Mouse (Mus musculus): Measurements from ENCODE around the gene Efnb2. TPM values are rescaled to one million over a fixed set of nuclear protein-coding genes. Genes with fewer than 3 reads are reported as not detected.
A peak's percentile ranks its signal among the peaks of the same experiment; 100 is the strongest.

Efnb2 gene
- polyA plus RNA-seq, 1 experiment, result 12.4 TPM

DNA sequence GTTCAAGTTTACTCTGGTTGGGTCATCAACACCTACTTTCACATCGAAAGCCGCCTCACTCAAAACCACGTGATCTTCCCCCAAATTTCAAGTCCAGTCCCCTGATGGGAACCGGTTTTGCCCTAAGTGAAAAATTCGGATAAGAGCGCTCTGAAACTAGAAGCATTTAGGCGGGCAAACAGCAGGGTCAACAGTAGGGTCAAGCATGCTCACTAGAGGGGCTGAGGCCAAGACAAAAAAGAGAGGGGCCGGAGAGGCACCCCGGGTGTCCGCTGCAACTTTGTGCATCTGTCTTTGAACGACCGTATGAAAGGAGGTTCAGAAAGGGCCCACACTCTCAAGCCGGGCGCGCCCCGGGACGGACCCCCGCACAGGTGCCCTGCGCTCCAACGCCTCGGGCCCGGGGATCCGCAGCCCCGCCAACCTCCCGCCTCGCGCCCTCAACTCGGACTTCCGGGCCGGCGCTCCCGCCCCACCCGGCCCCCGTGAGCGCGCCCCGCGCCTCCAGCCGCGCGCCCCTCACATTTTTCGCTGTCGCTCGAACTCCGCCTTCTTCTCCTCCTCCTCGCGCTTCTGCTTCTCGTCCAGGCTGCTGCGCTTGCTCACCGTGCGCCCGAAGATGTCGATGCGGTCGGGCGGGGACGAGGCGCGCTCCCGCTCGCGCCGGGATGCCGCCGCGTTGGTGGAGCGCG is 28.6 kb upstream of the Efnb2 start:
- DNase-seq (ENCODE audit: low read depth in 1 of 2, low spot score in 2 of 2), result peak; percentile 26 to 59
- Histone ChIP-seq H3K27me3 (ENCODE audit: control insufficient read depth, insufficient read depth, low read length) (no peaks in the 10 kb centered on the region), H3K27ac (ENCODE audit: insufficient read depth, low read length) (peak overlapping the region; percentile 91), H3K36me3 (ENCODE audit: control insufficient read depth, insufficient read depth, low read length) (no peaks in the 10 kb centered on the region), H3K4me1 (ENCODE audit: control insufficient read depth, insufficient read depth, insufficient read length) (peaks cover 15% of the 10 kb centered on the region), H3K4me3 (ENCODE audit: extremely low read depth, insufficient read depth, insufficient read length) (peak overlapping the region; percentile 100)
- under 1% methylated on average over 68 of the region's 68 CpGs for WGBS
- TF ChIP-seq CTCF (IDR thresholded peaks at IDR 0.05; ENCODE audit: extremely low read depth, insufficient read depth, insufficient read length, insufficient replicate concordance) (no peak), POLR2A (IDR thresholded peaks at IDR 0.05; ENCODE audit: low read depth, low read length) (no peak; the same call in 1 of the 2 replicates)

DNA sequence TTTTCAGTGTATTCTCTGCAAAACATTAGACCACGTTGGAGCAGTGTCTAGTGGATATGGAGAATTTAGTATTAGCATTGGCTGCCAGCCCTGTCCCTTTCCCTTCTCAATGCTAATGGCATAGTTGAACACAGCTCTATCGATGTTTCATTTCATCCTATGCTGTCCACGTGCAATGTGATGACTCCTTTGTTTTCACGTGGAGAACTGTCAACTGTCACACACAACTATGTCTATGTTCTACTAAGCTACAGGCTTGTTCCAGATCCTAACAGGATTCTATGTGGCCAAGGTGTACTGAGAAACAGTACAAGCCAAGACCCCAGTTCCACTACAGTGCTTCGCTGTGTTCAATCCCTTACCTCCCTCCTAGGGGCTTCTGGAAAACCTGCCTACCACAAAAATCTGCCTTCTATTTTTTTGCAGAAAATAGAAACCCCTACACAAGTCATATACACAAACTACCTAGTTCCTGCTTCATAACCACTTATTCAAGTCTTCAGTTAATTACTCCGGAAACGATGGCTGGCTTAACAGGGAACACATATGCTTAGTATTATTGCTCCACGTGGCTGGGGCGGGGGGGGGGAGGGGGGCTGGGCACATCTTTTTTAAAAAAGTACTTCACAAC is 27.9 kb upstream of the Efnb2 start:
- Histone ChIP-seq H3K4me3 (ENCODE audit: extremely low read depth, insufficient read depth, insufficient read length) (peak overlapping the region; percentile 100), H3K27me3 (ENCODE audit: control insufficient read depth, insufficient read depth, low read length) (no peaks in the 10 kb centered on the region), H3K36me3 (ENCODE audit: control insufficient read depth, insufficient read depth, low read length) (no peaks in the 10 kb centered on the region), H3K4me1 (ENCODE audit: control insufficient read depth, insufficient read depth, insufficient read length) (peaks cover 15% of the 10 kb centered on the region), H3K27ac (ENCODE audit: insufficient read depth, low read length) (no peak overlapping the region)
- DNase-seq (ENCODE audit: low read depth in 1 of 2, low spot score in 2 of 2), result peak in 1 of 2 experiments; percentile 11
- 3% methylated on average over 9 of the region's 9 CpGs for WGBS
- TF ChIP-seq CTCF (IDR thresholded peaks at IDR 0.05; ENCODE audit: extremely low read depth, insufficient read depth, insufficient read length, insufficient replicate concordance), result no peak
- no peak for TF ChIP-seq POLR2A (IDR thresholded peaks at IDR 0.05; ENCODE audit: low read depth, low read length)

DNA sequence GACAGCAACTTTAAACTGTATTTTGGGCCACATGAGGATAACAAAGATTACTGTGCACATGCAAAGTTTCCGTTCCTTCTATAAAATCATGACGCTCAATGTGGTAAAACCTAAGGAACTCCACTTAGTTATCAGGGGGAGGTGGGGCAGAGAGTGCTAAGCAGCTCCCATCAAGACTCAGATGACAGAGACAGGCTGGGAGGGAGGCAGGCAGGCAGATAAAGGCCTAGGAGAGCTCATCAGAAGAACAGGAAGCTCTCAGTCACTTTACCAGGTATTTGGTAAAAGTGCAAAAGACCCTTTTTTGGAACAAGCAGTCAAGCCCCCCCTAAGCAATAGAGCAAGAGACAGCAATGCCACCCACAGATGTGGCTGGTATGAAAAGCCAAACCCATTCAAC is 24.5 kb upstream of the Efnb2 start:
- WGBS, result 29% methylated on average over 2 of the region's 2 CpGs
- H3K27me3 ChIP-seq (ENCODE audit: control insufficient read depth, insufficient read depth, low read length), result no peaks in the 10 kb centered on the region
- peaks cover 15% of the 10 kb centered on the region for H3K4me1 ChIP-seq (ENCODE audit: control insufficient read depth, insufficient read depth, insufficient read length)
- DNase-seq (ENCODE audit: low read depth in 1 of 2, low spot score in 2 of 2), result no peak
- no peak for TF ChIP-seq CTCF (IDR thresholded peaks at IDR 0.05; ENCODE audit: extremely low read depth, insufficient read depth, insufficient read length, insufficient replicate concordance)
- no peak for TF ChIP-seq POLR2A (IDR thresholded peaks at IDR 0.05; ENCODE audit: low read depth, low read length)
- H3K27ac ChIP-seq (ENCODE audit: insufficient read depth, low read length), result no peak overlapping the region
- no peak overlapping the region for H3K4me3 ChIP-seq (ENCODE audit: extremely low read depth, insufficient read depth, insufficient read length)
- peaks cover 15% of the 10 kb centered on the region for H3K36me3 ChIP-seq (ENCODE audit: control insufficient read depth, insufficient read depth, low read length)

DNA sequence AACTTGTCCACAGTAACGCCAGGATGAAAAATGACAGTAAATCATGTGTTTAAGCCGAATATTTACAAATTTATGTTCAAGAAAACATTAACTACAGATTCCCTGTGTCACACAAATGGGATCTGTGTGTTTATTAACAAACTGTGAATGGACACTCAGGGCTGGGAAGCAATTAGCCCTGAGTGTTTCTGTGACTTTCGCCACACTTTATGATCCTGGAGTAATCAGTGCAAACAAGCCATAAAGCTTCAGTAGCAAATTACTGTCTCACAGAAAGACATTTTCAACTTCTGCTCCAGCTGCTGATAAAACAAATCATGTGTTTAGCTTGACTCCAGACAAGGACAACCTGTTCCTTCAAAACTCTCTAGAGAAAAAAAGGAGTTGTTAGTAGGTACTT is 21.7 kb upstream of the Efnb2 start:
- TF ChIP-seq POLR2A (IDR thresholded peaks at IDR 0.05; ENCODE audit: low read depth, low read length), result no peak
- TF ChIP-seq CTCF (IDR thresholded peaks at IDR 0.05; ENCODE audit: extremely low read depth, insufficient read depth, insufficient read length, insufficient replicate concordance), result no peak
- DNase-seq (ENCODE audit: low read depth in 1 of 2, low spot score in 2 of 2), result no peak
- H3K27ac ChIP-seq (ENCODE audit: insufficient read depth, low read length), result no peak overlapping the region
- 93% methylated on average over 3 of the region's 3 CpGs for WGBS
- H3K27me3 ChIP-seq (ENCODE audit: control insufficient read depth, insufficient read depth, low read length), result no peaks in the 10 kb centered on the region
- peaks cover 6% of the 10 kb centered on the region for H3K4me1 ChIP-seq (ENCODE audit: control insufficient read depth, insufficient read depth, insufficient read length)
- H3K4me3 ChIP-seq (ENCODE audit: extremely low read depth, insufficient read depth, insufficient read length), result no peak overlapping the region
- H3K36me3 ChIP-seq (ENCODE audit: control insufficient read depth, insufficient read depth, low read length), result peaks cover 25% of the 10 kb centered on the region

DNA sequence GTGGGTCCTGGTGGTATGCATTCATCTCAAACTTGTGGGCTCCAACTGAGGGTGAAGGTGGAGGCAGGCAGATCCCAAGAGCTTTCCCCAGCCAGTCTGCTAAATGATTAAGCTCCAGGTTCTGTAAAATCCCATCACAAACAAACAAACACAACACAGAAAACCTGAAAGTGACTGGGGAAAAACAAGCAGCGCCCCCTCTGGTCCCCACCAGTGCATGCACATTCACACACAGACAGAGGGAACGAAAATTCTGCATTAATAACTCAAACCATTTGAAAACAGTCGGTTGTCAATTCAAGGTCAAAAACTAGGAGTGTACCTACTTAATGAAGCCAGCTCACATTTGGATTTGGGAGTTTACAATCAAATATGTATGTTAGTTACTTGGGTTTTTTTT is 17.2 kb upstream of the Efnb2 start:
- WGBS, result 96% methylated on average over 3 of the region's 3 CpGs
- no peak overlapping the region for H3K4me3 ChIP-seq (ENCODE audit: extremely low read depth, insufficient read depth, insufficient read length)
- no peak overlapping the region for H3K27ac ChIP-seq (ENCODE audit: insufficient read depth, low read length)
- no peaks in the 10 kb centered on the region for H3K27me3 ChIP-seq (ENCODE audit: control insufficient read depth, insufficient read depth, low read length)
- H3K36me3 ChIP-seq (ENCODE audit: control insufficient read depth, insufficient read depth, low read length), result peaks cover 32% of the 10 kb centered on the region
- DNase-seq (ENCODE audit: low read depth in 1 of 2, low spot score in 2 of 2), result no peak
- TF ChIP-seq POLR2A (IDR thresholded peaks at IDR 0.05; ENCODE audit: low read depth, low read length) (no peak), CTCF (IDR thresholded peaks at IDR 0.05; ENCODE audit: extremely low read depth, insufficient read depth, insufficient read length, insufficient replicate concordance) (no peak)
- no peaks in the 10 kb centered on the region for H3K4me1 ChIP-seq (ENCODE audit: control insufficient read depth, insufficient read depth, insufficient read length)

DNA sequence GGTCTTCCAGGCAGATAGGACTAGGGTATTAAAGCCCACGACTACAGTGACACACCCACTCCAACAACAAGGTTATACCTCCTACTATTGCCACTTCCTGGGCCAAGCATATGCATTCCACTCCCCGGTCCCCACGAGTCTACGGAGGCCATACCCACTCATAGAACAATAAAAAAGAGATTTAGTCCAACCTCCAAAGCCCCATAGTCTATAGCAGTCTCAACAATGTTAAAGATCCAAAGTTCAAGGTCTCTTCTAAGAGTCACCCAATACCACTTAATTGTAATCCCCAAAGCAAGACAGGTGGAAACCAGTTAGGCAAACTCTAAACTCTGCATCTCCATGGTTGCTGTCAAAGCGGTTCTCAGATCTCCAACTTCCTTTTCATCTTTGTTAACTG is 13.8 kb upstream of the Efnb2 start:
- TF ChIP-seq POLR2A (IDR thresholded peaks at IDR 0.05; ENCODE audit: low read depth, low read length) (no peak), CTCF (IDR thresholded peaks at IDR 0.05; ENCODE audit: extremely low read depth, insufficient read depth, insufficient read length, insufficient replicate concordance) (no peak)
- no peak for DNase-seq (ENCODE audit: low read depth in 1 of 2, low spot score in 2 of 2)
- peaks cover 20% of the 10 kb centered on the region for H3K36me3 ChIP-seq (ENCODE audit: control insufficient read depth, insufficient read depth, low read length)
- no peaks in the 10 kb centered on the region for H3K4me1 ChIP-seq (ENCODE audit: control insufficient read depth, insufficient read depth, insufficient read length)
- H3K4me3 ChIP-seq (ENCODE audit: extremely low read depth, insufficient read depth, insufficient read length), result no peak overlapping the region
- no peaks in the 10 kb centered on the region for H3K27me3 ChIP-seq (ENCODE audit: control insufficient read depth, insufficient read depth, low read length)
- H3K27ac ChIP-seq (ENCODE audit: insufficient read depth, low read length), result no peak overlapping the region
- WGBS, result 88% methylated on average over 5 of the region's 5 CpGs

DNA sequence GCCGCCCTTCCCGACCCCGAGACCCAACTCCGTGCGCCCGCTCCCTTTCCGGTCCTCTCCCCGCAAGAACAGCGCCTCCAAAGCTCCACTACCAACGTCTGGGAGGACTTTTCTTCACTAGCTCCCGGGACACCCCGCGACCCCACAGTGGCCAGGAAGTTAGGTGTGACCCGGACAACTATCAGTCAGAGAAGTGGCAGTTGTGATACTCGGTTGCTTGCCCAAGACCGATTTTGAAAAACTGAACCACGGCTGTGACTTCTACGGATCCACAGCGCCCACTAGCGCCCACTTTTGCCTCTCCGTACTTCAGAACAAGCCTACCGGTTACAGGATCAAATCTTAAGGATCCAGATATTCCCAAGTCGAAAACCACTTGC is 707 bp upstream of the Efnb2 start:
- Histone ChIP-seq H3K4me1 (ENCODE audit: control insufficient read depth, insufficient read depth, insufficient read length) (peaks cover 8% of the 10 kb centered on the region), H3K27ac (ENCODE audit: insufficient read depth, low read length) (no peak overlapping the region), H3K4me3 (ENCODE audit: extremely low read depth, insufficient read depth, insufficient read length) (peak overlapping the region; percentile 77), H3K36me3 (ENCODE audit: control insufficient read depth, insufficient read depth, low read length) (peaks cover 5% of the 10 kb centered on the region), H3K27me3 (ENCODE audit: control insufficient read depth, insufficient read depth, low read length) (peaks cover 19% of the 10 kb centered on the region)
- DNase-seq (ENCODE audit: low read depth in 1 of 2, low spot score in 2 of 2), result peak; percentile 64 to 81
- TF ChIP-seq CTCF (IDR thresholded peaks at IDR 0.05; ENCODE audit: extremely low read depth, insufficient read depth, insufficient read length, insufficient replicate concordance) (peak; percentile 68; the same call in 1 of the 2 replicates), POLR2A (IDR thresholded peaks at IDR 0.05; ENCODE audit: low read depth, low read length) (no peak)
- WGBS, result 1% methylated on average over 23 of the region's 23 CpGs

Data from spleen, adult 2 months (tissue).